Mouse (Mus musculus) kidney, adult 8-10 months (tissue): ENCODE results near the gene Crybb1.
A peak's percentile ranks its signal among the peaks of the same experiment; 100 is the strongest.

Experiments used
- DNase-seq, 2 experiments: peaks; one replicate each; pipeline ENCODE4 v3.0.0; 2022

The Crybb1 gene

DNA sequence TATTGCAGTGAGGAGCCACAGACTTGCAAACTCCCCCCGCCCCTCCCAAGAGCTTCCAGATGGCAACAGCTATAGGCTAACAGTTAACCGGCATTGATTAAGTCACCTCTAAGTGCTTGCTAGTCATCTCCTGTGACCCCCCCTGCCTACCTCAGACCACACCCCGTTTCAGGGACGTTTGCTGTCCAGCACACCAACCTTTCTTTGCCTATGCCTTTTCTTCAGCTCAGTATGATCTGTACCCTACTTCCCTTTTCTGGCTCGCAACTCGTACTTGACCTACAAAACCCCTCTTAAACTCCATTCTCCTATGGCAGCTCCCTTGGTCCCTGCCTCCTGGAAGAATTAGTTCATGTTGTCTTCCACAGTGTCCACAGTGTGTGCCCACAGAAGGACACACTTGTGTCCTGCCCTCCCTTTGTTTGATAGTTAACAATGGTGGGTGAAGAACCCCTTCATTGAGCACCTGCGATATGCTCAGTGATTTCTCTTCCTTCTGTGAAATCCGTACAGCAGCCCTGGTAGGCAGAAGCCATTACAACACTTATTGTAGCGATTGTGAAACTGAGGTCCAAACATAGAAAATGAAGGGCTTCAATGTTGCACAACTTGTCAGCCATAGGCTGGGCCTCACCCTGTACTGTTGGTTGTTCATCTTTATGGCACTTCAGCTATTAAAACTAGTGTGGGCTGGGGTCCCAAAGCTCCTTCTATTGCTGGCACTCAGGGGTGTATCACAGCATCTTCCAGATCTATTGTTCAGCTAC, 10.6 kb downstream of the Crybb1 start:
- DNase-seq = no peak

DNA sequence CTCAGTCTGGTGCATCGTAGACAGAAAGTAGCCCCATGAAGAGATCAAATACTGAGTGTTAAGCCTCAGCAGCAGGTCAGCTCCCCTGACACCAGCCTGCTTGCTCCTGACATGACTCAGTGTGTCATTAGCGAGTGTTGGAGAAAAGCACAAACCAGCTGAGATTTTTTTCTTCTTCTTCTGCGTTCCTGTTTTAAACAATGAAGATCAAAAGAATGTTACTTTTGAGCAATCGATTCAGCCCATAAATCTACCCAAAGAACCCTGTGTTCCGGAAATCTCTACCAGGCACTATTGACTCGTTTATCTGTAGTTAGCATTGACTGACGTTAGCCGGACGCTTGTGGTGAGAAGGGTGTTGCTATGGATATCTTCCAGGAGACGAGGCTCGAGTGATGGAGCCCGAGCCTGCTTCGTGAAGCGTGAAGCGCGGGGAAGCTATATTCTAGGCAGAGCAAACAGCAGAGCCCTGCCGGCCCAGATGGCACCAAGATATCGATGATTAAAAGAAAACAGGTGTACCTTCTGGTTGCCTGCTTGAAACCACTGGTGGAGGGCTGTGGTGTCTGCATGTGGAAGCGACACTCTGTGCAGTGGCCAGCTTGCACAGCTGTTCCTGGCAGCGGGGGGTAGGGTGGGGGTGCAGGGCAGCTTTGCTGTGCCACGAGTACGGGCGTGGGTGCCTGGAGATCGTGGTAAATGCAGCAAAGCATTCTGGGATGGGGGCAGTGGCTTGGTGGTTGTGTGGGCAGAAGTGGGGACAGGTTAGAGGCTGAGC, 15.3 kb downstream of the Crybb1 start:
- no peak for DNase-seq

DNA sequence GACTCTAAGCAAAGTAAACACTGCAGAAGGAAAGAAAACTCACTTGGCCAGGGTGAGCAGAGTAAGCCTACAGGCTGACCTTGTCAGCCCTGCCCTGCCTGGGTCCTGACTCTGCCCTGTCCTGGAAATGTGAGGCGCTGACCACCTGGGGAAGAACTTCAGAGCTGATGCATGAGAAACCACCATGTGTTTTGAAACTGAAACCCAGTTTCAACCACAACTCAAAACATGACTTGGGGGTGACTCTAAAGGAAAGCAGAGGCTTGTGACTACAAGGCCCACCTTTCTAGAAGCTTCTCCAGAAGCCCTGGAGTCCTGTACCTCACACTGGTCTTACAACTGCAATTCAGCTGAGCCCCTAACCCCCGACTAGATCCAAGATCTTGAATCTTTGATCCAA, 17.3 kb downstream of the Crybb1 start:
- no peak for DNase-seq

DNA sequence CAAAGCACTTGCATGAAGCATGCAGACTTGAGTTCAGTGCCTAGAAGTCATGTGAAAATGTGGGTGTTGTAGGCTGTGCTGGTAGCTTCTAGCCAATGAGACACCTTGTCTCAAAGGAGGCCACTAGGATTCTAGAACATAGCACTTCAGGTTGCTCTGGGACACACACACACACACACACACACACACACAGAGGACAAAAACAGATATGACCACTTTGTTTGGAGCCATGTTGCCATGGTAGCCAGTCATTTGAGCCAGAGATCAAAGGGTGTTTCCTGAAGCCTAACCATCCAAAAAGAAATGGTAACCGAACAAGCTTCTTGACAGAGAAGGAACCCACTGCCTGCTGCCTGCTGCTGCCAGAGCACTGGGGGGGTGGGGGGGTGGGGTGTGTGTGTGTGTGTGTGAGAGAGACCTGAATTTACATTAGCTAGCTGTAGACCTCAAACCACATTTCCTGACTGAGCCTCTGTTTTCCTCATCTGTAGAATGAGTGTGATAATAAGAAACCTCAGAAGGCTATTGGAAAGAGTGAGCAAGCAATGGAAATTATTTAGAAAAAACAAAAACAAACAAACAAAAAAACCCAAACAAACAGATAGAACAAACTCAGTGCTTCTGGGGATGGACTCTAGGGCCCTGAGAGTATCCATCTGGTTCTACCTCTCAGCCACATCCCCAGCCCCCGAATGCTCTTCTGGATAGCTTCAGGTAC, 18.3 kb downstream of the Crybb1 start:
- no peak for DNase-seq

DNA sequence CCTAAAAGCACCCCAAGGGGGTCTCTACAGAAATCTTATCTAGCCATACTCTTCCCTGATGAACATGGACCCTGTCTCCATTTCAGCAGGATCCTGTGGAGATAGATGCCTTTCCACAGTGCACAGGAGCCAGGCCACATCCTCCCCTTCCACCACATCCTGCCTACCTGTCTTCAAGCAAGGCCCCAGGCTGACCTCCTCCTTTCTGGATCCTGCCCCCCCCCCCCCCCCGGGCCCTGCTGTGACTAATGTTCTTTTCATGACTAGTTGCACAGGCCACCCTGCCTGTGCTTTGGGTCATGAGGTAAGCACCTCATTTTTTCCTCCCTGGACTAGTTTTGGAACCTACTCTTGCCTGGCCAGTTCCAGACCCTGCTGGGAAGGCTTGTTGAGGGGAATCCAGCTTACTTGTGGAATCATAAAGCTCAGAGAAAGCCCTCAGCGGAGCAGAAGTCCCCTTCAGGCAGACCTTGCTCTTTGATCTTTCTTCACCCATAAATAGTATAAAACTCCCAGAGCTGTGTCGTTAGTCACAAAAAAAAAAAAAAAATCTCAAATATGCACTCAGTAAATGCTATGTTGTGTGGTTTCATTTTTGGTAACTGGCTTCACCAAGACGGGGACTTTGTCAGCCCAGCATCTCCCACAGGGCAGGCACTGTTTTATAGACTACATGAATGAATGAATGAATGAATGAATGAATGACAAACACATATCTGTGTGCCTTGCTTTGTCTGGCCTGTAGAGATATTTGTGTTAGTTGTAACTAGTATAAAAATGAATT, 19.6 kb downstream of the Crybb1 start:
- no peak for DNase-seq

DNA sequence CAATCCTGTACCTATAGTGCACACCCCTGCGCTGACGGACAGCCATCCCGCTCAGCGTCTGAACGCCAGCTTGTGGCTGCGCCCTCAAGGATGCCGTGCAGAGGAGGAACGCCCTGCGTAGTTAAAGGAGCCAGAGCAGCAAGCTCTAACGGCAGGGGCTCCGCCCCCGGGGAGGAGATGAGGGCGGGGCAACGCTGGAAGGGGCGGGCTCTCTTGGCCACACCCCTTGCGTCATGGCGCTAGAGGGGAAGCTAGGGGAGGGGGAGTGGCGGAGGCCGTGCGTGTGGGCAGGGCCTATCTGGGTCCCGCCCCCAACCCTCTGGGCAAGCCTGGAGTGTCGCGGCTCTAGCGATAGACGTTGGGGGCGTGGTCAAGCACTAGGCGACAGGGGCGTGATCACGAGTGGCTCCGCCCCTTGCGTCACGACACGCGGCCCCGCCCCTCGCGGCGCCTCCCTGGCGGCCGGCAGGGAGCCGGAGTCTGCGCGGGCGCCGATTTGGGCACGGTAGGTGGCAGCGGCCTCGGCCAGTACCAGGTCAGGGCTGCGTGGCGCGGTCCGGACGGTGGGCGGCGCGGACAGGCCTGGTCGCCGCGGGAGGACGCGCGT, 20.8 kb downstream of the Crybb1 start, which contains the start of gene Tpst2:
Gene Tpst2, plus strand, starts transcription at position 425 of the 607 bp plus-strand sequence.
- DNase-seq = peak; percentile 100

DNA sequence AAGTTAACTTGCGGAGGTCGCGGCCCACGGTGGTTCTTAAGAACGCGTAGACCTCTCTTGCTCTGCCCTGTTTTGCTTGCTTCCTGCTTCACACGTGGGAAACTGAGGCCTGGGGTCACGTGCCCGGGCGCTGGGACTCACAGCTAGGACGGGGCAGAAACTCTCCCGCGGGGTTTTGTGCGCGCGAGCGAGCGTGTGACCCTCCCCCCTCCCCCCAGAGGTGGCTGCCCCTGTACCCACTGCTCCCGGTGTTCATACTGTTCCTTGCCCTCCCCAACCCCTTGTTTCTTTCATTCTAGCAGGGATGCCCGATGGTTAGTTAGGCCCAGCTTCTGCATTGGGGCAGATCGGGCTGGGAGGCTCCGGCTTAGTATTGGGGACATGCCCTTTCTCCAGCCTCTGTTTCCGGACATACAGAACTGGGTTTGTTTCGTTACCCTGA, 21.3 kb downstream of the Crybb1 start:
- no peak for DNase-seq

DNA sequence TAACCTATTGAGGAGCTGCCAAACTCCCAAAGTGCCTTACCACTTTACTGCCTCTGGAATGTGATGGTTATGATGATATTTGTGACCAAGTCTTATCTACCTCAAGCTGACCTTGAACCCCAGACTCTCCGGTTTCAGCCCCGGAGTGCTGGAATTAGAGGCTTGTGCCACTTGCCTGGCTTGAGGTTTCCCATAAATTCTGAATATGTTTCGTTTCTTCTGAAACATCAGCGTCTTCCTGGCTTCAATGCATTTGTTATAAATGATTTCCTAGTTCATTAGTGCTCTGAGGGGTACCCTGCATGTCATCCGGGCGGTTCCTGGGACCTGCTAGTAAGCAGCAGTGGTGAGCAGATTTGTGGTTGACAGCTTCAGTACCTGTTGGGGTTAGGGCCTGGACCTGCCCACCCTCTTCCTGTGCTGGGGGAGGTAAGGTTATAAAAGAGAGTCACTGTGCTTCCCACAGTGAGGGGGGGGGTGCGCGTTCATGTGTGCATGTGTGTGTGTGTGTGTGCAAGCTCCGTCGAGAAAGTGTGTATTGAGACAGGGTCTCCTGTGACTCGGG, 22.4 kb downstream of the Crybb1 start:
- no peak for DNase-seq

DNA sequence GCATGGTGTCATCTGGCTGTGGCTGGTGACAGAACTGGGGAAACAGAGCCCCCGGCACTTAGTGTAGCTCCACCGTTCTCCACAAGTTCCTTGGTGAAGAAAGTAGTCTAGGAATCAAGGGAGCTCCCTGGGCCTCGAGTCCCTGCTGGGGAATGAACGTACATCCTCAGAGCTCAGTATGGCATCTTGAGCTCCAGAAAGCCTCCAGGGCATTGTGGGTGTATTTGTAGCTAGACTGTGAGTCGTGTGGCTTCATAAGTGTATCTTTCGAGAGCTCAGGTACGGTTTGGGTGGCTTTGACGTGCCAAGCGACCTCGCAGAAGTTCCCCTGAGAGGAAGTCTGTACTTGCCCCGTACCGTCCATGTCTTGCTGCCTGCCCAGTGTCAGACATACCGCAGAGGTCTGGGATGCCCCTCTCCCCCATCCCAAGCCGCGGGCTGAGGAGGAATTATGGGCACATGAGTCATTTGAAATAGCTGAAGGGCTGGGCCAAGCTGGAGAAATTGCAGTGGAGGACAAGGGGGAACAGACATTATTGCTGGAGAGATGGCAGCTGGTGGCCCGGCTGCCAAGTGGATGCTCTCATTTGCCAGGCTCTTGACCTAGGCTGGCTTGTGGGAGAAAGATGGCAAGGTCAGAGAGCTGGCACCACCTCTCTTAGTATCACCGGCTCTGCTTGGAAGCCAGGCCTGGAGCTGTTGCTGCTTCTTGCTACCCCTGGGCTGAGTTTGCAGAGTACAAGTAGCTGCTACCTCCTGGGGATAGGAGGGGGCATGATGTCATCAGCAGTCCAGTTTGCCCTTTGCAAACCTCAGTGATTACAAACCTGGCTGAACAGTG, 23.8 kb downstream of the Crybb1 start:
- DNase-seq = no peak

DNA sequence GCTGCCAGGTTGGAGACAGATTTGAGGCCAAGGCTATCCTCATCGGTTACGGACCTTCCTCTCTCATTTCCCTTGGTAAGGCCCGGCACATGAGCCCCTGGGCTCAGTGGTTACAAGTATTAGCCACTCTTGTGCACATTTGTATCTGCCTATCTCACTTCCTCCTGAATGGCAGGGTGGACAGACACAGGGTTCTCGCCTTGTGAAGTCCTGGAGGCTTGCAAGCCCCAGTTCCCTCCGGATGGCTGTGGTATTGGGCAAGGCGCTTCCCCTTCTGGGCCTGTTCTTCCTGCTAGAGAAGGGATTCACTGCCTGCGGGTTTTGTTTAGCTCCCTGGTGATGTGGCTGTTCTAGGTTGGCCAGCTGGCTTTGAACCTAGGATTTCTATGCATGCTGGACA, 24.5 kb downstream of the Crybb1 start:
- DNase-seq = no peak

DNA sequence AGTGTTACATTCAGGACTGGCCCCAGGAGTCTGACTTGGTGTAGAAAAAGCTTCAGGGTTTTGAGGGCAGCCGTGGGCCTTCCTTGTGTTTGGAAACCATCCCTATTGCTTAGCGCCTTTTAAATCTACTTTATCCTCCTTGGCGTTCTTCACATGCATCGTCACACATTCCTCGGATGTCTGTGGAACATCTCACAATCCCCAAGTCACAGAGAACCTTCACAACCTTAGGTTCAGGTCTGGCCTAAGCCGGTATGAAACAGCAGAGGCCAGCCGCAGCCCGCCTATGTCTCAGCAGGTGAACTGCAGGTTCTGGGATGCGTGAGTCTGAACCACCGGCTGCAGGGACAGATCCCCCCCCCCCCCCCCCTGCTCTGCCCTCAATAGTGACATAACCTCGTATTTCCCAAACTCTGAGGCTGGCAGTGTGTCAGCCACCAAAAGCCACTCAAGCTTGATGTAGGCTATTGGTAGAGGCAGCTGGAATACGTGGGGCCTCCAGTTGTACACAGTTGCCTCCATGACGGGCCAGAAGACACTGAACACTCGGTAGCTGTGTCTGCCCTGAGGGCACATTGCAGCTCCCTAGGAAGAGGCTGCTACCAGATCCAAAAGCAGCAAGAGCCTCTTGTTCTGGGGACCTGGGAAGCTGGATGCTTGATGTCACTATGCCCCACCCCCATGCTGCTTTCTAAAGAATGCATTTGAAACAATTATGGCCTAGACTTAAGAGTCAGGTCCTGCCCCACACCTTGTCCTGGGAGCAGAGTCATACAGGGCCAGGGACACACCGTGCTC, 25.4 kb downstream of the Crybb1 start:
- DNase-seq = no peak

DNA sequence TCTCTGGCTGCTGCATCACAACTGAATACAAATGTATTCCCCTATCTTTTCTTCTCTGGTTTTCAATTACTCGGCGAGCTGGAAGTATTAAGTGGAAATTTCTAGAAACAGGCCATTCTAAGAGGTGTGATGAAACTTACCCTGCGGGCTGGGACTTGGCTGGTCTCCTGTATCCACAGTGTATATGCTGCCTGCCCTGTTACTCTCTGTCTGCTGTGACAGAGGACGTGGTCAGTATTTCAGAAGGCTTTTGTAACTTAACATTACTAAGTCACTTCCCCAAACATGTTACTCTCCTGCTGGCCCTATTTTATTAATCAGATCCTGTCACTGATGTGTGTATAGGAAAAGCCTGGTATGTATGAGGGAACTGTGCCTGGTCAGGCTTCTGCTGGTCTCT, 26.1 kb downstream of the Crybb1 start:
- no peak for DNase-seq

DNA sequence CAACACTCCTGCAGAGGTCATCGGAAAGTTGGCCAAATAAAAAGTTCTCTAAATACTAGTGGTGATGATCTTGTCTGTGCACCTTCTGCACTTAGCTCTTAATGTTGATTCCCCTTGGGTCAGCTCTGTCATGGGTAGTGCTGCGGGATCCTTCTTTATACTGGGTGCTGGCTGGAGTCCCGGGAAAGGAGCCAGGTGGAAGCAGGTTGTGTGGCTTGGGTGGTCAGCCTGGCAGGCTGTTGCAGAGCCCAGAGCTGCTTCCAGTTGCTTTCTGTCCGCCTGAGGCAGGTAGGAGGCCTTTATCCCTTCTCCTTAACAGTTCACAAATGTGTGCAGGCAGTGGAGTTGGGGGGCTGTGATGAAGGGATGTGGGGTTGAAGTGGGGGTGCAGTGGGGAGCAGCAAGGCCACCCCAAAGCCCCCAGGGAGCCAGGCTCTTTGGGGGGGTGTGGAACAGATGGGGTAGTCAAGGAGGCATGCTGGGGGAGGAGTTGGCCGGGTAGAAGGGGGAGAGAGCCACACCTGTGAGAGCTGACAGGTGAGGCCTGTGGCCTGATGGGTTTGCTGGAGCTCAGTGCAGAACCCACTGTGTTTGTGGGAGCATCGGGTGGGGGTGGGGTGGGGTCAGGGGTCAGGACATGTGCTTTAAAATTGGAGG, 26.6 kb downstream of the Crybb1 start:
- DNase-seq = no peak

DNA sequence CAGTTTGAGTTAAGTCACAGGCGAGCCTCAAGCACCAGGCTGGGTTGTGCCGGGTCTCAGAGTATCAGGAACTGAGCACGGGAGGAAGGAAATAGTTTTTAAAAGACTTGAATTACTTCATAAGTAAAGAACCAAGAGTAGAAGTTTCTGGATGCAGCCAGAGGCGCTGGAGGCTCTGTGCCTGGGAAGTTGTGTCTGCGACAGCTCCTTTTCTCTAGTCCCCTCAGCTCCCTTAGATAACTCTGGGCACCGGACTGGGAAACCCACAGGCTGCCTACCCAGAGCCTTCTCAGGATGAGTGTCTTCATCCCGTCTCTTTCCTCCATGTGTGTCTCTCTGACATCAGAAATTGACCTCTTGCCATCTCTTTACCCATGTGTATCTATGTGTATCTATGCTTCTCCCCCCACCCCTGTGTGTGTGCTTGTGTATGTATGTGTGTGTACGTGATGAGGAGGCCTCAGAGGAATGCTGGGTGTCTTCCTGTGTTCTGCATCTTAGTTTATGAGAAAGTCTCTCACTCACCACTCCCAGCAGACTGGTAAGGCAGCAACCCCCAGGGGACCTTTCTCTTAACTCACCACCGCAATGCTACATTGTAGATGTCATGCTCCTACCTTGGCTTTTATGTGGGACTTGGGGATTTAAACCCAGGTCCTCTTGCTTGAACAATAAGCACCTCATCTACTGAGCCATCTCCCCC, 27.3 kb downstream of the Crybb1 start:
- DNase-seq = no peak

DNA sequence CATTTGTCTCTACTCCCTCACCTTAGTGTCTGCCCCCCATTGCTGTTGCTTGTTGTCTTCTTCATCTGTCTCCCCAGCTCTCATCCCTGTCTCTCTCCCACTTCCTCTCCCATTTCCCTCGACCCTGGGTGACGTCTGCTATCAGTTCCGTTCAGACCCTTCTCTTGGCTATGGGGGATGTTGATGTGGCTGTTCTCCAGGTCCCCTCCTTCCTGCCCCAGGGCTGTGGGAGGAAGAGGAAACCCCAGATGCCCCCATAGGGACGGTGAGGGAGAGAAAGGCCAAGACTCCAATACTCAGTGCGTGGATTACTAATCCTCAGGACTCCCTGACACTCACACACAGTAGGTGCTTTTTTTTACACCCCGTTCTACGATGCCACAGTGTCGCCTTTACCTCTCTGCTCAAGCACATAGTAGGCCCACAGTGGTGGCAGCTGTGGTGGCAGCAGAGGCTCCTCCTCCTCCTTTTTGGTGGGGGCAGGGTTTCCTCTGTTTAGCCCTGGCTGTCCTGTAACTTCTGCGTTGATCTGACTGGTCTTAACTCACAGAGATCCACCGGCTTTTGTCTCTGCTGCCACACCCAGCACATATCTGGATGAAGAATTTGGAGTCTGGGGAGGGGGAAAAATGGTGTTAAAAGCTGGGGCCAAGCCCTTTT, 28.1 kb downstream of the Crybb1 start:
- DNase-seq = peak in 1 of 2 experiments; percentile 62

DNA sequence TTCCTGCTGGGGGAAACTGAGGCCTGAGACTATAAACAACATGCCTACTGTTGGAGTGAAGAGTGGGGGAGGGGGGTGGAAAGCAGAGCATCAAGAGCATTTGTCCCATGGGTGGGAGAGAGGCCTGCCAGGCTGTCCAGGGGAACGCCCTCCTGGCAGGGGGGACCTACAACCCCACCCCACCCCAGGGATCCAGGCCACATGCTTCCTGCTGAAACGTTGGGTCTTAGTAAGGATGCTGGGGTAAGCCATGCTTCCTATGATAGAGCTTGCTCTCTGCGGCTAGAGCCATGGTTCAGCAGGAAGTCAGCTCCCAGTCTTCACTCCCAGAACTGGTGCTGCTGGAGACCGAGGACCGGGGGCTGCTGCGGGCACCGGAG, 28.6 kb downstream of the Crybb1 start:
- DNase-seq = no peak

DNA sequence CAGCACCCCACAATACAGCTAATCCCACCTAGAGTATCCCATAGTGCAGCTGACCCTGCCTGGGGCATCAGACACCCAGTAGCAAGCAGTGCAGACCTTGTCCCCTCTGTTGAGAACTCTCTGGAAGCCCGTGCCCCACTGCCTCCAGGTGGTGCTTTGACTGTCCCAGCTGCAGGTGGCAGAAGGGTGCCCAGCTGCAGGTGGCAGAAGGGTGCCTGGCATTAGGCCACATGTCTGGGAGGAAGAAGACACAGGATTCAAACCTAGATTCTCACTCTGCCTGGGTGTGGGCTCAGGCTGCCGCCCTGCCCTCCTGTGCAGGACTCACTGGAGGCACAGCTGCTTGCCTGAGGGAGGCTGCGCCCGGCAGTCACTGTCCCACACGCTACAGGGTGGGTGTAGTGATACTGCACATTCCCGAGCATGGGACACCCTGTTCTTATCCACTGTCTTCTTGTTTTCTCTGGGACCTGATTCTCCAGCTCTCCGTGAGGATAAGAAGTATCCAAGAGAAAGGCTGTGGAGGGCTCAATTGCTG, 30.0 kb downstream of the Crybb1 start:
- DNase-seq = no peak

DNA sequence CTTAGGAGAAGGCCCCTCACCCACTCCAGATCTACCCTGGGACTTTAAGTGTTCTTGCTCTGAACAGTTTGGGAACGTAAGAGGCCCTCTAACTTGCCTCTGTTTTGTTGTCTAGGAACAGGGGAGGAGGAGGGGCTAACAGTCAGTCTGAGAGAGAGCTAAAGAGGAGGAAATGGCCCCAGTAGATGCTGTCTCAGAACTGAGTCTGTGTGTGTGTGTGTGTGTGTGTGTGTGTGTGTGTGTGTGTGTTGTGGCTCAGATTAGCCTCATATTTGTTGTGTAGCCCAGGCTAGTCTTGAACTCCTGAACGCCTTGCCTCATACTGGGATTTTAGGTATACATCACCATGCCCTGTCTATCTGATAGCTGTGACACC, 31.0 kb downstream of the Crybb1 start:
- no peak for DNase-seq
